Mouse (Mus musculus): ENCODE results near the gene Pdlim7. TPM values are rescaled to one million over a fixed set of nuclear protein-coding genes. Genes with fewer than 3 reads are reported as not detected.

The Pdlim7 gene
- total and polyA plus RNA-seq, 3 experiments: 8.7 to 32.5 (median 11.2) TPM

GRCm38 (mm10) chr13:55494883-55495621, 18.4 kb downstream of the Pdlim7 start:
- H3K9ac ChIP-seq (ENCODE audit: insufficient read depth, low read depth): no peak overlapping the region
- H3K27ac ChIP-seq (ENCODE audit: insufficient read depth, low read depth): no peak overlapping the region
- H3K4me3 ChIP-seq (replicated peaks in 1 of 3; ENCODE audit: low read depth in 2 of 3, low read length in 2 of 3, poor library complexity in 1 of 3): no peak overlapping the region
- no peaks in the 10 kb centered on the region for H3K79me2 ChIP-seq (replicated peaks; ENCODE audit: control insufficient read depth, extremely low read depth, insufficient read depth, poor library complexity, severe bottlenecking)
- peaks cover 4 to 33% of the 10 kb centered on the region in 2 experiments for H3K36me3 ChIP-seq (replicated peaks in 1 of 2; ENCODE audit: control insufficient read depth in 1 of 2, insufficient read depth in 1 of 2, low read length in 1 of 2)
- peaks cover 33% of the 10 kb centered on the region for H3K27me3 ChIP-seq (replicated peaks)
- in situ Hi-C loops (cut with MboI; ENCODE audit: low pct_ligation_motif_present, low pct_unique_long_range_greater_than_20kb, low sequenced_read_pairs): no loop called here
- dilution Hi-C loops (cut with MboI; ENCODE audit: extremely low pct_ligation_motif_present, extremely low pct_unique_long_range_greater_than_20kb, low sequenced_read_pairs): no loop called here
- no peaks in the 10 kb centered on the region for H3K4me1 ChIP-seq (ENCODE audit: control insufficient read depth in 1 of 2, insufficient read depth in 2 of 2)
- no peak for TF ChIP-seq MAX (IDR thresholded peaks at IDR 0.05; ENCODE audit: low read length)
- TF ChIP-seq GABPA (IDR thresholded peaks at IDR 0.05; ENCODE audit: insufficient replicate concordance, low read depth, low read length): no peak
- TF ChIP-seq ZKSCAN1 (IDR thresholded peaks at IDR 0.05; ENCODE audit: borderline replicate concordance, low read depth, low read length): no peak
- no peak for TF ChIP-seq CTCF (conservative IDR thresholded peaks at IDR 0.05 in 1 of 2, IDR thresholded peaks at IDR 0.05 in 1 of 2; ENCODE audit: low read depth in 2 of 2, low read length in 2 of 2)
- TF ChIP-seq IRF4 (IDR thresholded peaks at IDR 0.05; ENCODE audit: low read depth, low read length): no peak
- TF ChIP-seq POLR2AphosphoS2 (IDR thresholded peaks at IDR 0.05; ENCODE audit: low read depth, low read length): no peak
- TF ChIP-seq NELFE (IDR thresholded peaks at IDR 0.05; ENCODE audit: low read depth, low read length): no peak
- no peak for TF ChIP-seq ZC3H11A (IDR thresholded peaks at IDR 0.05; ENCODE audit: low read depth, low read length)
- TF ChIP-seq RAD21 (IDR thresholded peaks at IDR 0.05; ENCODE audit: low read depth, low read length): no peak
- TF ChIP-seq TBP (conservative IDR thresholded peaks at IDR 0.05; ENCODE audit: low read depth, low read length): no peak
- TF ChIP-seq JUND (conservative IDR thresholded peaks at IDR 0.05; ENCODE audit: low read depth, low read length): no peak
- TF ChIP-seq SIN3A (IDR thresholded peaks at IDR 0.05; ENCODE audit: low read length): no peak
- no peak for TF ChIP-seq ZMIZ1 (IDR thresholded peaks at IDR 0.05; ENCODE audit: low read depth, low read length)
- no peak for DNase-seq (ENCODE audit: extremely low read depth)
- H3K4me2 ChIP-seq (ENCODE audit: insufficient read depth, low read depth, poor library complexity, severe bottlenecking): no peak overlapping the region
- no peaks in the 10 kb centered on the region for H3K9me3 ChIP-seq (replicated peaks; ENCODE audit: low read length)

- H3K79me2 ChIP-seq (replicated peaks; ENCODE audit: control insufficient read depth, extremely low read depth, insufficient read depth, poor library complexity, severe bottlenecking): no peaks in the 10 kb centered on the region
- in situ Hi-C loops (cut with MboI; ENCODE audit: low pct_ligation_motif_present, low pct_unique_long_range_greater_than_20kb, low sequenced_read_pairs) (no loop called here), dilution Hi-C loops (cut with MboI; ENCODE audit: extremely low pct_ligation_motif_present, extremely low pct_unique_long_range_greater_than_20kb, low sequenced_read_pairs) (no loop called here)
- H3K27ac ChIP-seq (ENCODE audit: insufficient read depth, low read depth): no peak overlapping the region
- TF ChIP-seq ELF1 (IDR thresholded peaks at IDR 0.05; ENCODE audit: low read depth, low read length) (no peak), HCFC1 (IDR thresholded peaks at IDR 0.05; ENCODE audit: low read depth, low read length) (no peak), EP300 (IDR thresholded peaks at IDR 0.05; ENCODE audit: low read length) (no peak), RAD21 (IDR thresholded peaks at IDR 0.05; ENCODE audit: low read depth, low read length) (no peak), MAFK (IDR thresholded peaks at IDR 0.05; ENCODE audit: insufficient replicate concordance, low read length) (no peak), USF2 (conservative IDR thresholded peaks at IDR 0.05; ENCODE audit: low read depth, low read length) (no peak), MAX (IDR thresholded peaks at IDR 0.05; ENCODE audit: low read length) (no peak), PAX5 (IDR thresholded peaks at IDR 0.05; ENCODE audit: low read length) (no peak), CHD1 (IDR thresholded peaks at IDR 0.05; ENCODE audit: low read depth, low read length) (no peak), IRF4 (IDR thresholded peaks at IDR 0.05; ENCODE audit: low read depth, low read length) (no peak), ZMIZ1 (IDR thresholded peaks at IDR 0.05; ENCODE audit: low read depth, low read length) (no peak), MYC (IDR thresholded peaks at IDR 0.05; ENCODE audit: low read depth, low read length) (no peak), USF1 (IDR thresholded peaks at IDR 0.05; ENCODE audit: low read depth, low read length) (no peak), CTCF (conservative IDR thresholded peaks at IDR 0.05 in 1 of 2, IDR thresholded peaks at IDR 0.05 in 1 of 2; ENCODE audit: low read depth in 2 of 2, low read length in 2 of 2) (no peak), NELFE (IDR thresholded peaks at IDR 0.05; ENCODE audit: low read depth, low read length) (no peak), MEF2A (IDR thresholded peaks at IDR 0.05; ENCODE audit: borderline replicate concordance, low read depth, low read length) (no peak), RCOR1 (conservative IDR thresholded peaks at IDR 0.05; ENCODE audit: low read depth, low read length) (no peak), ZNF384 (IDR thresholded peaks at IDR 0.05; ENCODE audit: low read depth, low read length) (no peak), BHLHE40 (IDR thresholded peaks at IDR 0.05; ENCODE audit: low read depth, low read length) (no peak), ZC3H11A (IDR thresholded peaks at IDR 0.05; ENCODE audit: low read depth, low read length) (no peak)
- H3K27me3 ChIP-seq (replicated peaks): peaks cover 37% of the 10 kb centered on the region
- H3K4me1 ChIP-seq (ENCODE audit: control insufficient read depth in 1 of 2, insufficient read depth in 2 of 2): no peaks in the 10 kb centered on the region
- no peak overlapping the region for H3K4me3 ChIP-seq (replicated peaks in 1 of 3; ENCODE audit: low read depth in 2 of 3, low read length in 2 of 3, poor library complexity in 1 of 3)
- no peaks in the 10 kb centered on the region for H3K9me3 ChIP-seq (replicated peaks; ENCODE audit: low read length)
- peaks cover 4 to 26% of the 10 kb centered on the region in 2 experiments for H3K36me3 ChIP-seq (replicated peaks in 1 of 2; ENCODE audit: control insufficient read depth in 1 of 2, insufficient read depth in 1 of 2, low read length in 1 of 2)
- H3K4me2 ChIP-seq (ENCODE audit: insufficient read depth, low read depth, poor library complexity, severe bottlenecking): no peak overlapping the region
- no peak for DNase-seq (ENCODE audit: extremely low read depth)
- H3K9ac ChIP-seq (ENCODE audit: insufficient read depth, low read depth): no peak overlapping the region
These were observed 19.2 kb downstream of the Pdlim7 start for GRCm38 (mm10) chr13:55494257-55494656.

Data from CH12.LX (cell line).